Mouse (Mus musculus): ENCODE measurements at regions not wholly inside any gene's neighbourhood (a gene's known extent, or its start where the extent isn't known, plus 50 kb on each side); places are given as distances from the start of the nearest gene placed in this dataset.

GRCm38 (mm10) chr1:90317902-90318301 is 114.1 kb downstream of the Ackr3 start:
- TF ChIP-seq FOSL1 (IDR thresholded peaks at IDR 0.05; ENCODE audit: insufficient read depth, low read length, poor library complexity, severe bottlenecking) (no peak), CTCF (IDR thresholded peaks at IDR 0.05; ENCODE audit: control insufficient read depth, insufficient read depth, insufficient read length) (no peak), USF1 (IDR thresholded peaks at IDR 0.05; ENCODE audit: low read depth) (no peak)
